Mouse (Mus musculus): Measurements from ENCODE around the gene Pcsk1.

The Pcsk1 gene

DNA sequence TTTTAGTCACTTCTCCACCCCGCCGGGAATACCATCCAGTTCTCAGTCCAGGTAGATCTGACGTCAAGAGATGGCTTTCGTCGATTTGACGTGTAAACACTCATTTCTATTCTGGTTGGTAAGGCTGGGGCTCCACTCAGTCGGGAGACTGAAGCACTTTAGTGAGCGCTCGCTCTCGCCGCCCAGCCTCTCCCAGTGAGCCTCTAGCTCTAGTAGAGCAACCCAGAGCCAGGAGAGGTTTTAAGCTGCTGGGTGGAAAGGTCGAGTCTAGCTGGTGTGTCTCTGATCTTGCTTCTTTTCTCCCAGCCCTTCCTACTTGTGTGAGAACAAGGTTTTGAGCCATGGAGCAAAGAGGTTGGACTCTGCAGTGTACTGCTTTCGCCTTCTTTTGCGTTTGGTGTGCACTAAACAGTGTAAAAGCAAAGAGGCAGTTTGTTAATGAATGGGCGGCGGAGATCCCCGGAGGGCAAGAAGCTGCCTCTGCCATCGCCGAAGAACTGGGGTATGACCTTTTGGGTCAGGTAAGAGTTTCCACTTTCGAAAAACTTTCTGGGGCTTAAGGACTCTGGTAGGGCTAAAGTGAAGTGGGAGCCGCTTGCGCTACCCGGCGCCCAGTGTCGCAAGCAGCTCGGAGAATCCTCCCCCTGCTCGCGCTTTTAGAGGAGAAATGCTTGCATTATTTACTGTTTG lies at the start of gene Pcsk1:
Gene Pcsk1 (plus strand): TSS at position 106 of the 690 bp plus-strand sequence.
- in situ Hi-C loops (cut with MboI; ENCODE audit: low pct_unique_long_range_greater_than_20kb in 1 of 2, low sequenced_read_pairs in 2 of 2, unreplicated experiment in 1 of 2): no loop called here

DNA sequence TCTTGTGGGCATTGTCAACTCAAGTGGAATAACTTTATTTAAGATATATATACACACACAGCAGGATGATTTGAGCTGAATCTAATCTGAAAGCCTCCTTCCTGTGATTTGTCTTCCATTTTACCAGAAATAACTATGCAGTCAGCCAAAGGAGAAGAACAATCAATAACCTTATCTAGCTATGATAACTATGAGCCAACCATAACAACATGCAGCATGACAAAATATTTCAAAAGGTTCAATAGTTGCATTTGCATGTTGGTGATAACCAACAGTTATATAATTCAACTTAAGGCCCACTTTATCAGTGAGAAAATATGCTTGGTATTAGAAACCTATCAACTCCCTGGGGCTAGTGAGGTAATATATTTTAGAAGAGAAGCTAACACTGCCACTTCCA lies 30.8 kb upstream of the Pcsk1 start:
- in situ Hi-C loops (cut with MboI; ENCODE audit: low pct_unique_long_range_greater_than_20kb in 1 of 2, low sequenced_read_pairs in 2 of 2, unreplicated experiment in 1 of 2): no loop called here

DNA sequence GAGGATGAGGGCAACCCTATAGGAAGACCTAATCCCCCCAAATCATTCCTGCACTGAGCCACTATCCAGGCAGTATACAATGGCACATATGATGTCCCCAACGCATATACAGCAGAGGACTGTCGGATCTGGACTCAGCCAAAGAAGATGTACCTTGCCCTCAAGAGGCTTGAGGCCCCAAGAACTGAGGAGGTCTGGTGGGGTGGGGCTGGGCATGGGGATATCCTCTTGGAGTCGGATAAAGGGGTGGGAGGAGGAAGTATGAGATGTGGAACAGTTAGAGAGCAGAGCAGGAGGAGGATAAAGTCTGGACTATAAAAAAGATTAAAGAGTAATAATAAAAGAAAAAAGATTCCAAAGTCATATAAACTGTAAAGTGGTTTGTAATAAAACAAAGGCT lies 25.7 kb upstream of the Pcsk1 start:
- in situ Hi-C loops (cut with MboI; ENCODE audit: low pct_unique_long_range_greater_than_20kb in 1 of 2, low sequenced_read_pairs in 2 of 2, unreplicated experiment in 1 of 2): no loop called here

DNA sequence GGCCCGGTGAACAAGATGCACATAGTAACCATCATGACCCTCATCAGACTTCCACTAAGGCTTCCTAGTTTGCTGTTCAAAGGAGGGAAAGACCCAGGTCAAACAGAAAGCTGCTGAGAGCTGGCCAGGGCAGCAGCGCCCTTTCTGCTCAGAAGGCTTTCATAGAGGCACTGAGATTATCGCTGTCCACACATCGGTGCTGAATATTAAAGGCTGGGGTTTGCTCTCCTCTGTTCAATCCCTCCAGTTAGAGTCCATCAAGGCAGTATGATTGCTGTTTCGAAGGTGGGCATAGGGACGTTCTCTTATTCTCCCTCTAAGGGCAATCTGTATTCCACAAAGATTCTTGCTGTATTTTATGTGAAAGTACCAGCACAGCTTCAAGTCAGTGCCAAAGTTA lies 1.0 kb upstream of the Pcsk1 start:
- in situ Hi-C loops (cut with MboI; ENCODE audit: low pct_unique_long_range_greater_than_20kb in 1 of 2, low sequenced_read_pairs in 2 of 2, unreplicated experiment in 1 of 2): no loop called here

DNA sequence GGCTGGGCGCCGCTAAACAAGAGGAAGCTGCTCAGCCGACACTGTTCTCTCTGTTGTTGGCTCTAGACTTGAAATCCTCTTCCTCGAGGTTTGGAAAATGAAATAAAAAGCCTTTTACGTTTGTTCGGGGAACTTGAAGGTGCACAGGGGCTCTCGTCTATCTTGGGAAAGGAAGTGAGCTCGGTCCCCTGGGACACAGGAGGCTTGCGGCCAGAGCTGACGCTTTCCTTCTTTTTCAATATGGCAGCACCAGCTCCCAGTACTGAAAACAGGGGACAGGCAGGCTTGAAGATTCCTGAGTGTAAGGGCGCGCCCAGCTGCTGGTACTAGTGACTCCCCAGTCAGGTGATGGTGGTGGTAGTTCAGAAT lies 769 bp downstream of the Pcsk1 start:
- in situ Hi-C loops (cut with MboI; ENCODE audit: low pct_unique_long_range_greater_than_20kb in 1 of 2, low sequenced_read_pairs in 2 of 2, unreplicated experiment in 1 of 2): no loop called here

DNA sequence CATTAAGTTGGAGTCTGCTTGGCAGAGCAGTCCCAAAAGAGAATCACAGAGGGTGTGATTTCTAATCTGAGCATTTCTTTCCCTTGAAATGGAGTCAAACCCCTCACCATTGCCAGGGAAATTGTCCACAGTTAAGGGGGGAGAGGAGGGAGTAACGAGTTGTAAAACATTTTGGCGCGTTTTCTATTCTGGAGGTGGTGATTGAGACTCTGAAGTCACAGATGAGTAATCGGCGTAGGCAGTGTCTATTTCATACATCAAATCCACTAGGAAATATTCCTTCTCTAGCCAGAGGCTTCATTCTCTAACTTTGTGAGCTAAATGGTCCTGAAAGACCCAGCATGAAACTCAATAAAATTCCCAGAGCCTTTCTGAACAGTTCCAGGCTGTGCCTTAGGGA lies 1.4 kb downstream of the Pcsk1 start:
- in situ Hi-C loops (cut with MboI; ENCODE audit: low pct_unique_long_range_greater_than_20kb in 1 of 2, low sequenced_read_pairs in 2 of 2, unreplicated experiment in 1 of 2): no loop called here

DNA sequence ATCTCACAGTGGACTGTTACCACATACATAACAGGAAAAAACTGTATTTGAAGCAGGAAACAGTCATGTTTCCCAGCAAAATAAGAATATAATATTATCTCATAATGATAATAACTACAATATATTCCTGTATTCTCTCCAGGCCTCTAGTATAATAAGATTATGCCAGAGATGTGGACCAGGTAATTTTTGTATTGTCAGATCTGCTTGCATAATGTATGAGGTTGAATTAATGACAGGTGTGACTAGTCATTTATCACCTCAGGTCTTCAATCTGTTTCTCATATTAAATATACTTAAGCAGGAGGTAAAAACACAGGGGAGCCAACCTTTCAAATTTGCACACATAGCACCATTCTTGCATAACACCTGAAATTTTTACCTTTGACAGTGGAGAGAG lies 5.9 kb downstream of the Pcsk1 start:
- in situ Hi-C loops (cut with MboI; ENCODE audit: low pct_unique_long_range_greater_than_20kb in 1 of 2, low sequenced_read_pairs in 2 of 2, unreplicated experiment in 1 of 2): no loop called here

DNA sequence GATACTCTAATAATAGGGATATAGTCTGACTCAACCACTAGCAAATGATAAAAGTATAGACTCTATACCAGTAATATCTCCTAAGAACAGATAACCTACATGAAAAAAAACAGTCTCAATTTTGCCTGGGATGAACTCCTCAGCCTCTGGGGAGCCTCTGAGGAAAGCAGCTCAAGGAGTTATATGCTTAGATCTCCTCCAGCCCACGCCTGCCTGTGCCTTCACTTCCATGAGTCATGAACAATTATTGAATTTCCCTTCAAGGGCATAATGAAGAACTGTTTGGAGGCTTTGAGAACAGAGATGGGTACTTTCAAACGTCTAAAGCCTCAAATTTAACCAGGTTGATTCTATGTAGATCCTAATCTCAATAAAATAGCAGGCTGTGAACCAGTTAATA lies 23.5 kb downstream of the Pcsk1 start:
- in situ Hi-C loops (cut with MboI; ENCODE audit: low pct_unique_long_range_greater_than_20kb in 1 of 2, low sequenced_read_pairs in 2 of 2, unreplicated experiment in 1 of 2): no loop called here

DNA sequence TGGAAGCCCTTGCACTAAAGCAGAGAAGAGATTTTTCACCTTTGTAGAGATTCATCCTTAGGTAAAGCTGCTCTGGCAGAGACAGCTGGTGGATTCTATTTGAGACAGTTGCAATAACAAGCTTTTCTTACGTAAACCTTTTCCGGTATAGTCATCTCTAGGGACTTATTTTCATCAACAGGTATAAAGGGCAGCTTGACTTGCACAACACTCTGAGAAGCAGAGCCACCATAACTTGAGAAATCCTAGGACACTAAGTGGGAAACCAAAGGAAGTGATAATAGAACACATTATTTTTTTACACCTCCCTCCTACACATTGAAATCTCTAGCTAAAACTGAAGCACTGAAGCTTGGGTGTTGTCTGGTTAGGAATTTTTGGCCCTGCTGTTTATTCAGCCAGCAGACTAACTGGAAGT lies 24.4 kb downstream of the Pcsk1 start:
- in situ Hi-C loops (cut with MboI; ENCODE audit: low pct_unique_long_range_greater_than_20kb in 1 of 2, low sequenced_read_pairs in 2 of 2, unreplicated experiment in 1 of 2): no loop called here

DNA sequence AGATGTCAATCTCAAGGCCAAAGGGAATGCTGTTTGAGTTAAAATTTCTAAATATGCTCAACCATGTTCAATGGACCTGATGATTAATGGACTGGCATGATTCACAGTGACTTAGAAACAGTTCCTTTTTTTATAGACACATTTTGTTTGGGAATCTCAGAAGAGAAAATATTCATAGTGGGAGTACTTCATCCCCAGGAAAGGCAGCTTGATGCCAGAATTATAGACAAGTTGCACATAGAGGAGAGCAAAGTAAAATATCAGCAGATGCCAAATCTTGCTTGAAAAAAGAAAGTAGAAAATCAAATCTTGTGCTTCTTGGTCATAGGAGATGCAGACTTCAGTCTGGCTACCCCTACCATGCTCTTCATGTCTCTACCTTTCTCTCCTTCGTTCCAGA lies 25.2 kb downstream of the Pcsk1 start:
- in situ Hi-C loops (cut with MboI; ENCODE audit: low pct_unique_long_range_greater_than_20kb in 1 of 2, low sequenced_read_pairs in 2 of 2, unreplicated experiment in 1 of 2): no loop called here

DNA sequence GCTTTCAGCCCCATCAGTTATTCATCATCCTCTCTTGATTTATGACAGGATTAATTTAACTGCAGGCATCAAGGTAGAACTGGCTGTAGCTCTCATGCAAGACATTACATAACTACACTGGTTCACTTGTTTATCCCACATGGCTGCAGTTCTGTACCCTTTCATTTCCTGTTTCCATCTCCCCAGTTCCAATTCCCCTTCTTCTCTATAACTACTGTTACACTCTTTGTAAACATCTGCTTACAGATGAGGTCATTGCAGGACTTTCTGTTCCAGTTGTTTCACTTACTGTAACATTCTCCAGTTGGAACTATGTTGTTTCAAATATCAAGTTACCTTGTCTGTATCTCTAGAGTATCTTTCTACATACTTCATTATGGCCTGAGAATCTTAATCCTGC lies 46.2 kb downstream of the Pcsk1 start:
- in situ Hi-C loops (cut with MboI; ENCODE audit: low pct_unique_long_range_greater_than_20kb in 1 of 2, low sequenced_read_pairs in 2 of 2, unreplicated experiment in 1 of 2): no loop called here

DNA sequence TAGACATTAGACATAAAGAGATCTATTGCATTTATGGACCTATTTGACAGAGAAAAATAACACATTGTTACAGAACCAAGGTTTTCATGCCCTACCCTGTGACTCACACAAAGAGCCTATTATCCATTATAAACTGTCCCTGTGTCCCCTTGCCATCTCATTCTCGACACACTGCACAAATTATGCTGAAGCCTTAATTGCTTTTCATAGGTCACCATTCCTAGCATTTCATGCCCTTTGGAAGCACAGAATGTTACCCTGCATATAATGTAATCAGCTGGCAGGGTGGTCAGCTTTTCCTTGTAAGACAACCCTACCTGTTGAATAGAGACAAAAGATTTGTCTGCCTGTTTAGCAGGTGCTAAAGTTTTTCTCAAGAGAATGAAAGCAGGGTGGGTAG lies 71.0 kb downstream of the Pcsk1 start:
- in situ Hi-C loops (cut with MboI; ENCODE audit: low pct_unique_long_range_greater_than_20kb in 1 of 2, low sequenced_read_pairs in 2 of 2, unreplicated experiment in 1 of 2): no loop called here

DNA sequence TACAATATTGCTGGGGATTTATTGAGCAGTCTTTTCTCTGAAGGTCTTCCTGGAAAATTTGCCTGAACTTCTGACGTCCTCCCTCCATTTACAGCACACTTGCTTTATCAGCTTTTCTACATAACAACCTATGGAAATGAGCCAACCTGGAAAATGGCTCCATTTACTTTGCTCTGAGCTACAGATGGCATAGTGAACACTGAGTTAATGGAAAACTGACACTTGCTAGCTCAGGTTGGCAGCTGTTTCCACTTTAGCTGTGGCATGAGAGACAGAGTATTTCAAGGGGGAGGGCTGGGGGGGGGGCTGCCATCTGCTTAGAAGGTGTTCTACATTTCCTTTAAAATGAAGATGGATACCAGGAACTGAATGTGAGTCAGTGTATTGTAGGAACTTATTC lies 73.8 kb downstream of the Pcsk1 start:
- in situ Hi-C loops (cut with MboI; ENCODE audit: low pct_unique_long_range_greater_than_20kb in 1 of 2, low sequenced_read_pairs in 2 of 2, unreplicated experiment in 1 of 2): no loop called here

Data from mouse embryonic stem cell (cell line).